Mouse (Mus musculus) megakaryocyte, embryonic 14.5 days (primary cell): Measurements from ENCODE around the gene Rnf212.

ENCODE experiments used
- FLI1 ChIP-seq: IDR thresholded peaks from 2 replicates; pipeline ENCODE4 v1.6.1; 2012; ENCODE audit warnings: low read length, inconsistent platforms, mixed read lengths
- GATA1 ChIP-seq: IDR thresholded peaks from 3 replicates; pipeline ENCODE4 v1.6.1; 2012; ENCODE audit warnings: mixed read lengths, low read length, inconsistent platforms, borderline replicate concordance

- TF ChIP-seq FLI1 (no peak), GATA1 (no peak)
Measured at GRCm38 (mm10) chr5:108803646-108804045, 28.9 kb upstream of the Rnf212 start.
